Mouse (Mus musculus) heart, embryonic 13.5 days (tissue): ENCODE measurements around the gene Mdp1. TPM values are rescaled to one million over a fixed set of nuclear protein-coding genes. Genes with fewer than 3 reads are reported as not detected.

Source experiments
- ATAC-seq: fragments of 200-750 bp; cut with Nextera tagmentation; 2 replicates; pipeline ENCODE4 v1.8.0; 2017; ENCODE audit warnings: moderate TSS enrichment; ENCODE audit not compliant: insufficient number of reproducible peaks, low FRiP score, low TSS enrichment; ENCODE audit errors: extremely low read depth
- H3K27ac ChIP-seq: fragments of 300-500 bp; sonication (generic); replicated peaks from 2 replicates; pipeline ENCODE4 v1.5.1; 2015; ENCODE audit warnings: moderate library complexity, mild to moderate bottlenecking, inconsistent platforms
- H3K27me3 ChIP-seq: fragments of 300-500 bp; sonication (generic); replicated peaks from 2 replicates; pipeline ENCODE4 v1.6.1; 2015; ENCODE audit warnings: mild to moderate bottlenecking, inconsistent platforms
- H3K36me3 ChIP-seq: fragments of 300-500 bp; sonication (generic); 2 replicates; pipeline ENCODE4 v1.6.1; 2015; ENCODE audit warnings: mild to moderate bottlenecking, inconsistent platforms
- H3K4me1 ChIP-seq: fragments of 300-500 bp; sonication (generic); 2 replicates; pipeline ENCODE4 v1.6.1; 2015; ENCODE audit warnings: inconsistent platforms
- H3K4me2 ChIP-seq: fragments of 300-500 bp; sonication (generic); 2 replicates; pipeline ENCODE4 v1.6.1; 2015; ENCODE audit warnings: inconsistent platforms, mild to moderate bottlenecking, moderate library complexity
- H3K4me3 ChIP-seq: fragments of 300-500 bp; sonication (generic); 2 replicates; pipeline ENCODE4 v1.5.1; 2015; ENCODE audit warnings: moderate library complexity, mild to moderate bottlenecking, inconsistent platforms
- H3K9ac ChIP-seq: fragments of 300-500 bp; sonication (generic); 2 replicates; pipeline ENCODE4 v1.6.1; 2015; ENCODE audit warnings: inconsistent platforms, mild to moderate bottlenecking, moderate library complexity
- H3K9me3 ChIP-seq: fragments of 300-500 bp; sonication (generic); 2 replicates; pipeline ENCODE4 v1.6.1; 2016; ENCODE audit warnings: inconsistent platforms
- WGBS: fragments of 180-500 bp; shearing (Covaris S2); methylation state at CpG from one replicate; pipeline ENCODE4 v1.1.7; 2015; ENCODE audit warnings: mixed read lengths; 5-methylcytosine and 5-hydroxymethylcytosine counted together
- polyA plus RNA-seq: library from polyadenylated mRNA; unstranded; fragments of >200 nt; fragmentation: Nextera tagmentation; extraction: Ambion mirVana; gene quantifications from 2 replicates; pipeline ENCODE4 v1.2.1, GENCODE M21; 2015

The Mdp1 gene
- polyA plus RNA-seq: 74.3 and 83.3 TPM in 2 replicates

DNA sequence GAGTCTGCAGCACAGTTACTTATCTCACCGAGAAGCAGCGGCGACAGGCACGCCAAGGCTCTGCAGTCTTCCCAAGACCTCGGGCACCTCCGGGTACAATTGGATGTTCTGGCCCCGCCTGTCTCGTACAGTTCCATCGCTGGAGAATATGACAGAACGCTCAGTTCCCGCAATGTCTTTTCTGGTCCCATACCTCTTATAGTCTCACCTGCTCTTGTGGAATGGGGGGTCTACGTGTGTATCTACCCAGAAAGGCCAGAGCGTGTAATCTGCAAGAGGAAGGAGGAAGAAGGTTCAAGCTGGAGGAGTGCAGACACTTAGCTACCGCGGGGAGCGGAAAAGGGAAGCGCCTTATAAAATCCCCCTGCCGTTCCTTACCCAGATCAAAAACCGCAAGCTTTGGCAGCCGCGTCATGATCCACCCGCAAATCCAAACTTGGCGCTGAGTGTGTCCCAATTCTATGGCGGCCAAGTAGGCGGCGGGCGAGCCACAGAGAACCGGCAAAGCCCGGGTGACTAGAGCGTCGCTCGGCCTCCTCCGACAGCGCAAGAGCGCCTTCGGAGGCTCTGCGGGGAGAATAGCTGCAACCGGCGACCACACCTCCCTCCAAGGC, at the start of gene Mdp1:
Mdp1 (minus strand) TSS at position 549 of the 614 bp plus-strand sequence.
- no peaks in the 10 kb centered on the region for H3K27me3 ChIP-seq
- peak within 1 kb of the TSS; percentile 85 for H3K4me3 ChIP-seq
- H3K4me2 ChIP-seq: peak within 1 kb of the TSS; percentile 78
- peak within 1 kb of the TSS; percentile 86 for H3K27ac ChIP-seq
- 0% methylated on average over 39 of the region's 39 CpGs for WGBS
- peak; percentile 54; the same call in 1 of the 2 replicates for ATAC-seq
- no peaks in the 10 kb centered on the region for H3K9me3 ChIP-seq
- peak within 1 kb of the TSS; percentile 90 for H3K9ac ChIP-seq
- peaks cover 31% of the 10 kb centered on the region for H3K4me1 ChIP-seq
- peaks cover 45% of the 10 kb centered on the region for H3K36me3 ChIP-seq

DNA sequence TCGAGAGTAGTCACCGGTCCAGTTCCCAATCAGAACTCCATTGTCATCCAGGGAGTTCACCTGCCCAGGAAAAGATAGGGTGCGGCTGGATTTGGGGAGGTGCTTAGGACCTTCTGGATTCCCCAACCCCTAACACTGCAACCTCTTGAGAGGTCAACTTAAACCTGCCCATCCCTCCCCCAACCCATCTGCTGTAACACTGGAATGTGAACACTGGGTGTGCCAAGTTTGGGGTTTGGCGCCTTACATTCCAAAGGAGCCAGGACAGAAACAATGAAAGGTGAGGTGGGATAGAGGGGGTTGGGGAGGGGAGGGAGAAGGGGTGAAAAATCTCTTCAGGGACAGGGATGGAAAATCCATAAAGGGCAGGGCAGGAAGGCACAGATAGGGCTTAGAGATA, 49.2 kb upstream of the Mdp1 start:
- H3K27me3 ChIP-seq: peaks cover 35% of the 10 kb centered on the region
- H3K27ac ChIP-seq: no peak overlapping the region
- 83% methylated on average over 4 of the region's 4 CpGs for WGBS
- H3K9ac ChIP-seq: no peak overlapping the region
- no peak for ATAC-seq
- no peak overlapping the region for H3K4me2 ChIP-seq
- peaks cover 13% of the 10 kb centered on the region for H3K4me1 ChIP-seq
- H3K36me3 ChIP-seq: no peaks in the 10 kb centered on the region
- H3K9me3 ChIP-seq: no peaks in the 10 kb centered on the region
- no peak overlapping the region for H3K4me3 ChIP-seq

DNA sequence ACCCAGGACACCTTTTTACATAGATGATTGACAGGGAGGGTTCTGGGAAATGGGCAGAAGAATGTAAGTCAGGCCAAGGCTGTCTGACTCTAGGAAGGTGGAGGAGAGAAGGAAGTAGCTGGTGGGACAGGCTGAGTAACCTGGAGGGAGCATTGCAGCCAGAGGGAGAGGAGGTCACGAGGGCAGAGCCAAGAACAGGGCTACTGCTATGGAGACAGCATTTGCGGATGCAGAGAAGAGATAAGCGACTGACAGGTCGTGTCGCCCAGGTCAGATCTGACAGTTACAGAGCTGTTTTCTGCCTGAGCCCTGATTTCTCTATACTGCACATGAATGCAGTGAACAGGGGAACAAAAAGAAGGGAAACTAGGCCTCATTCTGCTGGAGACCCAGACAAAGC, 47.1 kb upstream of the Mdp1 start:
- H3K9ac ChIP-seq: no peak overlapping the region
- no peak overlapping the region for H3K4me2 ChIP-seq
- H3K4me3 ChIP-seq: no peak overlapping the region
- no peak for ATAC-seq
- peaks cover 21% of the 10 kb centered on the region for H3K27me3 ChIP-seq
- H3K27ac ChIP-seq: no peak overlapping the region
- H3K4me1 ChIP-seq: no peaks in the 10 kb centered on the region
- H3K9me3 ChIP-seq: no peaks in the 10 kb centered on the region
- no peaks in the 10 kb centered on the region for H3K36me3 ChIP-seq
- 54% methylated on average over 5 of the region's 5 CpGs for WGBS

GRCm38 (mm10) chr14:55706051-55706600, 45.8 kb upstream of the Mdp1 start:
- 75% methylated on average over 8 of the region's 8 CpGs for WGBS
- H3K27me3 ChIP-seq: peaks cover 8% of the 10 kb centered on the region

GRCm38 (mm10) chr14:55702761-55703160, 42.5 kb upstream of the Mdp1 start:
- H3K9me3 ChIP-seq: no peaks in the 10 kb centered on the region
- H3K9ac ChIP-seq: no peak overlapping the region
- H3K27ac ChIP-seq: no peak overlapping the region
- peaks cover 16% of the 10 kb centered on the region; the same call in 1 of the 2 replicates for H3K27me3 ChIP-seq
- WGBS: 55% methylated on average over 6 of the region's 6 CpGs
- no peak overlapping the region for H3K4me3 ChIP-seq
- no peaks in the 10 kb centered on the region for H3K36me3 ChIP-seq
- no peak overlapping the region for H3K4me2 ChIP-seq
- no peaks in the 10 kb centered on the region for H3K4me1 ChIP-seq
- ATAC-seq: no peak

More at GRCm38 (mm10) chr14:55706051-55706600, 45.8 kb upstream of the Mdp1 start:
- H3K27ac ChIP-seq: no peak overlapping the region
- no peak overlapping the region for H3K4me3 ChIP-seq
- no peaks in the 10 kb centered on the region for H3K36me3 ChIP-seq
- H3K4me2 ChIP-seq: no peak overlapping the region
- no peaks in the 10 kb centered on the region for H3K9me3 ChIP-seq
- H3K4me1 ChIP-seq: no peaks in the 10 kb centered on the region
- H3K9ac ChIP-seq: no peak overlapping the region
- ATAC-seq: no peak

GRCm38 (mm10) chr14:55701131-55701530, 40.8 kb upstream of the Mdp1 start:
- no peak overlapping the region for H3K4me3 ChIP-seq
- no peak overlapping the region for H3K9ac ChIP-seq
- ATAC-seq: no peak
- H3K4me1 ChIP-seq: no peaks in the 10 kb centered on the region
- H3K9me3 ChIP-seq: no peaks in the 10 kb centered on the region
- no peaks in the 10 kb centered on the region for H3K36me3 ChIP-seq
- H3K27ac ChIP-seq: no peak overlapping the region
- 49% methylated on average over 9 of the region's 9 CpGs for WGBS
- no peak overlapping the region for H3K4me2 ChIP-seq
- H3K27me3 ChIP-seq: peaks cover 16% of the 10 kb centered on the region; the same call in 1 of the 2 replicates

DNA sequence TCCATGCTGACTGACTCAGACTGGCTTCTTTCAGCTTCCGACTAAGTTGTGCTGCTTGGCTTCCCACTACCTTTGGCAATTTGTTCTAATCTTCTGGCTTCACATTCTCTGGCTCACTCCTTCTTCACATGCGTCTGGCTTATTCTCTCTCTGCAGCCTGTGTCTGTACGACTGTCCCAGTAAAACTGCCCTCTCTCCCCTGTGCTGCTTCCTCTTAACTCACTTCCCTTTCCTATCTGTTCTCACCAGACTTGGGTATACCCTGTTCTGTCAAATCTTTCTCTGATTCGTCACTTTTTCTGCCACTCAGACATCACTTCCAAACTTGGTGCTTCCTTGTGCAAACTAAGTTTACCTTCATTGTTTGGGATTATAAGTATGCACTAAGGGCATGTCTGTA, 36.9 kb upstream of the Mdp1 start:
- WGBS: 66% methylated on average over 4 of the region's 4 CpGs
- no peak overlapping the region for H3K27ac ChIP-seq
- H3K27me3 ChIP-seq: 0 out of 2 replicates have a peak, but pooled peaks cover 9% of the 10 kb centered on the region
- no peak overlapping the region for H3K9ac ChIP-seq
- H3K4me3 ChIP-seq: no peak overlapping the region
- no peak for ATAC-seq
- H3K4me1 ChIP-seq: no peaks in the 10 kb centered on the region
- H3K9me3 ChIP-seq: no peaks in the 10 kb centered on the region
- no peaks in the 10 kb centered on the region for H3K36me3 ChIP-seq
- H3K4me2 ChIP-seq: no peak overlapping the region

- Histone ChIP-seq H3K4me2 (no peak overlapping the region), H3K9ac (no peak overlapping the region), H3K36me3 (no peaks in the 10 kb centered on the region), H3K4me3 (no peak overlapping the region), H3K4me1 (no peaks in the 10 kb centered on the region), H3K9me3 (no peaks in the 10 kb centered on the region), H3K27ac (no peak overlapping the region), H3K27me3 (0 out of 2 replicates have a peak, but pooled peaks cover 3% of the 10 kb centered on the region)
- 76% methylated on average over 10 of the region's 10 CpGs for WGBS
- no peak for ATAC-seq
Observed at GRCm38 (mm10) chr14:55689433-55689832, 29.1 kb upstream of the Mdp1 start.

- ATAC-seq: no peak
- H3K27ac ChIP-seq: peak overlapping the region; percentile 89
- H3K36me3 ChIP-seq: peaks cover 35% of the 10 kb centered on the region
- peak overlapping the region; percentile 84 for H3K4me2 ChIP-seq
- 16% methylated on average over 3 of the region's 3 CpGs for WGBS
- H3K4me3 ChIP-seq: peak overlapping the region; percentile 86
- H3K9me3 ChIP-seq: no peaks in the 10 kb centered on the region
- peaks cover 17% of the 10 kb centered on the region for H3K4me1 ChIP-seq
- H3K27me3 ChIP-seq: no peaks in the 10 kb centered on the region
- peak overlapping the region; percentile 93 for H3K9ac ChIP-seq
Observed at GRCm38 (mm10) chr14:55682118-55682493, 21.8 kb upstream of the Mdp1 start.

DNA sequence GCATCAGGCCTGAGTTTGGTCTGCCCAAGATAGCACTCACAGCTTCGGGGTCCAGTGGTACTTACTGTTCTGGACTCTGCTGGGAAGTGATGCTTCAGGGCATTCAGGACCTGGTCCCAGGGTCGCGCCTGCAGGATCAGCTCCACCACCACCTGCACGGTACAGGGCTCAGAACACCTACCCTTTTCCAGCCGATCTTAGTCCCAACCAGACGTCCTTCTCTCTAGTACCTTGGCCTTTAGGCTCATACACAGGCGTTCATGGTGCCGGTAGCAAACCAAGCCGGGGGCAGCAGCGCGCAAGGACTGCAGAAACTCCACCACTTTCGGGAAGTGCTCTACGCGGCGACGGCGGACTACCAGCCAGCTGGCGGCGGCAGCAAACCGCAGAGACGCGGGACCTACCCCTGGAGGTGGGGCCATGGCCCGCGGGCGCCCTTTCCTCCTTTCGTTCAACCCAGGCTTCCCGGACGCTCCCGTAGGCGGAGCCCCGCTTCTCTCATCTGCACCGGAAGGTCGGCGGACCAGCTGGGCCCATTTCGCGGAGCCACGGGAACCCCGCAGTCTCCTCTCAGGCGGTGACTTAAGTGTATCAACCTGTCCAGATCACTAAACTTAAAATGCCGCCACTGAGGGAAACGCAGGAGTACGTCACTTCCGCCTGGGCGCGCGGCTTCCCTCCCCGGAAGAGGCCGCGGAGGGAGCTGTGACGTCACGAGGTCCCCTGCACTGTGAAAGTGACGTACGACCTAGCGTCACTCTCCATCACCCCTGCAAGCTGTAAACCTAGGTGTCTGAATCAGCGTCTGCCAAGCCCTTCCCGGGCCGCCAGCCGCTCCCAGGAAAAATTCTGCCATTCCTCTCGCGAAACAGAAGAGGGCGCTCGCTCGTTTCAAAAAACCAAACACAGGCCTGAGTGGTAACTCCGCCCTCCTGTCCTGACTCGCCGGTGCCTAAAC, 21.1 kb upstream of the Mdp1 start, which contains the start of gene Tinf2:
Tinf2 (minus strand) TSS at position 661 of the 958 bp plus-strand sequence.
- Histone ChIP-seq H3K27ac (peak within 1 kb of the TSS; percentile 89), H3K36me3 (peaks cover 42% of the 10 kb centered on the region), H3K27me3 (no peaks in the 10 kb centered on the region), H3K4me2 (peak within 1 kb of the TSS; percentile 84), H3K9ac (peak within 1 kb of the TSS; percentile 93), H3K4me3 (peak within 1 kb of the TSS; percentile 86), H3K9me3 (no peaks in the 10 kb centered on the region), H3K4me1 (peaks cover 17% of the 10 kb centered on the region)
- peak; percentile 97 for ATAC-seq
- WGBS: under 1% methylated on average over 66 of the region's 66 CpGs

DNA sequence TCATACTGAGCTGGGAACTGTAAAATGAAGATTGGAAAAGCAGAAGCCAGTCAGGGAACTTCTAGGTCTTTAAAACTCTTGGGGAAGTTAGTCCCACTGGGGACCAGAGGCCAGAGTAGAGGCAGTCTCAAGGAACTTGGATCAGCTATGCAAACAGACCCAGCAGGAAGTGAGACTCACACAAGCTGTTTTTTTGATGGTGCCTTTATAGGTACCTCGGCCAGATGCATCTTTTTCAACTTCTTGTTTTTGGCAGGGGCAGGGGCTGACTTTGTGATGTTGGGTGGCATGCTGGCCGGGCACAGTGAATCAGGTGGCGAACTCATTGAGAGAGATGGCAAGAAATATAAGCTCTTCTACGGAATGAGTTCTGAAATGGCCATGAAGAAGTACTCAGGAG, 17.3 kb upstream of the Mdp1 start:
- WGBS: 87% methylated on average over 4 of the region's 4 CpGs
- no peak for ATAC-seq
- Histone ChIP-seq H3K9me3 (no peaks in the 10 kb centered on the region), H3K27me3 (no peaks in the 10 kb centered on the region), H3K4me2 (no peak overlapping the region), H3K9ac (no peak overlapping the region), H3K36me3 (peaks cover 61% of the 10 kb centered on the region), H3K4me1 (peaks cover 21% of the 10 kb centered on the region), H3K4me3 (no peak overlapping the region), H3K27ac (no peak overlapping the region)
